Mouse (Mus musculus) stomach, postnatal 0 days (tissue): ENCODE results near the gene Zcchc24. TPM values are rescaled to one million over a fixed set of nuclear protein-coding genes. Genes with fewer than 3 reads are reported as not detected.

Experiments used
- ATAC-seq: fragments of 200-750 bp; cut with Nextera tagmentation; 2 replicates; pipeline ENCODE4 v1.8.0; 2017; ENCODE audit not compliant: low FRiP score, low TSS enrichment
- DNase-seq: peaks from one replicate; pipeline ENCODE4 v3.0.0-alpha.2; 2016; ENCODE audit warnings: low spot score
- H3K27ac ChIP-seq: fragments of 300-500 bp; sonication (generic); replicated peaks from 2 replicates; pipeline ENCODE4 v1.5.1; 2014; ENCODE audit warnings: mild to moderate bottlenecking, control low read depth
- H3K27me3 ChIP-seq: fragments of 300-500 bp; sonication (generic); 2 replicates; pipeline ENCODE4 v1.6.1; 2014; ENCODE audit warnings: low read length; ENCODE audit not compliant: control insufficient read depth, insufficient read depth
- H3K36me3 ChIP-seq: fragments of 300-500 bp; sonication (generic); 2 replicates; pipeline ENCODE4 v1.6.1; 2014; ENCODE audit warnings: low read length, mixed read lengths; ENCODE audit not compliant: control insufficient read depth, insufficient read depth
- H3K4me1 ChIP-seq: fragments of 300-500 bp; sonication (generic); replicated peaks from 2 replicates; pipeline ENCODE4 v1.6.1; 2014; ENCODE audit warnings: antibody characterized with exemption; ENCODE audit not compliant: control insufficient read depth, insufficient read depth
- H3K4me2 ChIP-seq: fragments of 300-500 bp; sonication (generic); replicated peaks from 2 replicates; pipeline ENCODE4 v1.6.1; 2014; ENCODE audit warnings: low read depth, mild to moderate bottlenecking, control low read depth, moderate library complexity
- H3K4me3 ChIP-seq: fragments of 300-500 bp; sonication (generic); 2 replicates; pipeline ENCODE4 v1.5.1; 2014; ENCODE audit warnings: low read depth, low read length, control low read depth
- H3K9ac ChIP-seq: fragments of 300-500 bp; sonication (generic); 2 replicates; pipeline ENCODE4 v1.6.1; 2014; ENCODE audit warnings: mild to moderate bottlenecking, low read length, control low read depth, mixed read lengths
- H3K9me3 ChIP-seq: fragments of 300-500 bp; sonication (generic); 2 replicates; pipeline ENCODE4 v1.6.1; 2016; ENCODE audit warnings: low read length; ENCODE audit not compliant: control insufficient read depth
- CTCF ChIP-seq: IDR thresholded peaks from 2 replicates; pipeline ENCODE4 v1.5.1; 2016; ENCODE audit warnings: antibody characterized with exemption, low read depth, mild to moderate bottlenecking, moderate library complexity
- EP300 ChIP-seq: optimal IDR thresholded peaks from 2 replicates; pipeline ENCODE3; 2016; ENCODE audit warnings: antibody characterized with exemption
- whole genome bisulfite sequencing: fragments of 180-500 bp; shearing (Covaris S2); extraction: QIAGEN DNeasy Blood & Tissue Kit; methylation state at CpG from one replicate; pipeline ENCODE4 v1.1.7; 2014; 5-methylcytosine and 5-hydroxymethylcytosine counted together
- polyA plus RNA-seq: library from polyadenylated mRNA; unstranded; fragments of >200 nt; fragmentation: Nextera tagmentation; extraction: Ambion mirVana; gene quantifications from 2 replicates; pipeline ENCODE4 v1.2.1, GENCODE M21; 2015

Gene Zcchc24
- polyA plus RNA-seq, 1 experiment from 2014 or later, result 11.3 TPM

DNA sequence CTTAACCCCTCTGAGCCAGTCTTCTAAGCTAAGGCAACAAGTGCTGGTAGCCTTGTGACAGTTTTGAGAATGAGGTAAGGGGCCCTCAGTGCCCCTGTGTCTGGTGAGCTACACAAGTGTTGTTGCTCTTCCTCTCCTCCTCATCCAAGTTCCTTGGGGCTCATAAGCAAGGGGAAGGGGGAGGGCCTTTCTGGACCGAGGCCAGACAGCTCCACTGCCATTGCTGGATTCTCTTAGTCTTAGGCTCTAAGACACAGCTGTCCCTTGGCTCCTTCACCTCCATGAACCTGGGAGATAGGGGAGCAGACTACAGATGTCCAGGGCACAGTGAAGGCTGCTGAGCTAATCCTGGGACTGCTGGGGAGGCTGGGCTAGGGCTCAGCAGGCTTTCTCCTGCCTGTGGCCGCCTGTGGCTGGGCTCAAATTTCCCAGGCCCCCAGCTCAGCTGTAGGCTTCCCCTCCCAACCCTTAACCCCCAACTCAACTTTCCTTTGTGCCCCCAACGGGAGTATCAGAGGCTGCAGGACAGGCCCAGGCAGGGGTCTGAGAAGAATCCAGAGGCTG lies 34.5 kb upstream of the Zcchc24 start:
- Histone ChIP-seq H3K4me2 (no peak overlapping the region), H3K4me3 (no peak overlapping the region), H3K27ac (no peak overlapping the region), H3K4me1 (no peaks in the 10 kb centered on the region), H3K9ac (no peak overlapping the region), H3K27me3 (no peaks in the 10 kb centered on the region), H3K36me3 (no peaks in the 10 kb centered on the region), H3K9me3 (no peaks in the 10 kb centered on the region)
- DNase-seq, result no peak
- ATAC-seq, result no peak
- 60% methylated on average over 3 of the region's 3 CpGs for WGBS
- TF ChIP-seq EP300 (no peak), CTCF (no peak)

DNA sequence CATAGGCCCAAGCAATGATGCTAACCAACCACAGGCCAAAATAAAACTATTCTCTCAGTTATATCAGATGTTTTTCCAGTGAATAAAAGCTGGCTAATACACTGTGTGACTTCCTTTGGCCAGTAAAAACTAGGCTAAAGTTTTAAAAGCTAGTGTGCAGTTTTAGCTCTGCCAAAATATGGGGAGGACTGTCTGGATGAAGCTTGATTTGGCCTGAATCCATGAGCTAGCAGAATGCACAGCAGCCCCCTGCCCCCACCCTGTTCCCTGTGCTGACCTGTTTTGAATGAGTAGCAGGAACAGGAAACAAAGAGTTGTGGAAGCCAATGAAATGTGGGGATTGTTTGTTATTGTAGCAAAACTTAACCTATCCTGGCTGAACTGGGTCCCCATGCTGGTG lies 33.7 kb upstream of the Zcchc24 start:
- ATAC-seq (no peak), DNase-seq (no peak)
- TF ChIP-seq EP300 (no peak), CTCF (no peak)
- no peaks in the 10 kb centered on the region for H3K9me3 ChIP-seq
- H3K4me3 ChIP-seq, result no peak overlapping the region
- no peaks in the 10 kb centered on the region for H3K27me3 ChIP-seq
- no peak overlapping the region for H3K4me2 ChIP-seq
- no peak overlapping the region for H3K27ac ChIP-seq
- no peak overlapping the region for H3K9ac ChIP-seq
- H3K36me3 ChIP-seq, result no peaks in the 10 kb centered on the region
- H3K4me1 ChIP-seq, result no peaks in the 10 kb centered on the region

DNA sequence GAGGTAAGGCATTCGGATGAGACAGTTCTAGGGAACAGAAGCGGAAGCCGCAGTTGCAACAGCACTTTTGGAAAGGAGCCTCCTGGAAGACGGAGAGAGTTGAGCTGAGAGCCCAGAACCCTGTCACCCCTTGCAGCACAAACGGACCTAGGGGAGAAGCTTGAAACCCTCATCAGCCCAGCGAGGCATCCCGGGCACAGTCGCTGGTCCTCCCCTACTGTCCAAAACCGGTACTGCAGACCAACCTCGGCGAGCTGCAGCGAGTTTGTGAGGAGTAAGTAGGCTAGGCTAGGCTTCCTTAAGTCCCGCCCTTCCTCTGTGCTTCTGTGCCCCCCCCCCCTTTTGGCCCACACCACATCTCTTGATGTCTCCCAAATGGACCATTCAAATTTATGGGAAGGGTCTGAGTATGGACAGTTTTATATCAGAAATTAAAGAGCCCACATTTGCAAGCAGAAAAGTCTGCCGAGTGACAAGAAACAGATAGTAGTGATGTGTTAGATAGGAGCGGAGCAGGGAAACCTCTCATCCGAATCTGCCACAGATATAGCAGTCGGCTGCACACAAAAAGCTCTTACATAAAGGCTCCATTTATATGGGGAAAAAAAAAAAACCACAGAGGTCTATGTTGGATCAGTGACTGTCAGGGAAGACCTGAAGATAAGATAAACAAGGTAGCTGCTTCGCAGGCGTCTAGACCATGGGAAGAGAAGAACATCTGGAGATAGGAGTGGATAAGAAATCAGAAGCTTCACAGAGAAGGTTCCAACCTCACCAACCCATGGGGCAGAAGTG lies 31.5 kb upstream of the Zcchc24 start:
- H3K4me3 ChIP-seq, result no peak overlapping the region
- H3K27me3 ChIP-seq, result no peaks in the 10 kb centered on the region
- DNase-seq, result peak; percentile 88
- TF ChIP-seq CTCF, result peak; percentile 94
- TF ChIP-seq EP300, result no peak
- no peak overlapping the region for H3K9ac ChIP-seq
- H3K4me2 ChIP-seq, result no peak overlapping the region
- no peaks in the 10 kb centered on the region for H3K36me3 ChIP-seq
- peak; percentile 77 for ATAC-seq
- no peaks in the 10 kb centered on the region for H3K4me1 ChIP-seq
- H3K27ac ChIP-seq, result peak overlapping the region; percentile 24; the same call in 1 of the 2 replicates
- no peaks in the 10 kb centered on the region for H3K9me3 ChIP-seq
- WGBS, result 20% methylated on average over 19 of the region's 19 CpGs

GRCm38 (mm10) chr14:25796619-25797018 lies 27.8 kb upstream of the Zcchc24 start:
- no peaks in the 10 kb centered on the region for H3K9me3 ChIP-seq
- no peak for ATAC-seq
- no peak for DNase-seq
- no peak overlapping the region for H3K4me2 ChIP-seq
- no peaks in the 10 kb centered on the region for H3K36me3 ChIP-seq
- no peak overlapping the region for H3K27ac ChIP-seq
- no peaks in the 10 kb centered on the region for H3K27me3 ChIP-seq
- no peak for TF ChIP-seq EP300
- TF ChIP-seq CTCF, result no peak
- H3K4me1 ChIP-seq, result no peaks in the 10 kb centered on the region
- WGBS, result 63% methylated on average over 7 of the region's 7 CpGs
- H3K4me3 ChIP-seq, result no peak overlapping the region
- no peak overlapping the region for H3K9ac ChIP-seq

GRCm38 (mm10) chr14:25795561-25796174 lies 26.8 kb upstream of the Zcchc24 start:
- Histone ChIP-seq H3K36me3 (no peaks in the 10 kb centered on the region), H3K9me3 (no peaks in the 10 kb centered on the region), H3K9ac (no peak overlapping the region), H3K4me2 (no peak overlapping the region), H3K4me3 (no peak overlapping the region), H3K27ac (peak overlapping the region; percentile 50; the same call in 1 of the 2 replicates), H3K4me1 (no peaks in the 10 kb centered on the region), H3K27me3 (no peaks in the 10 kb centered on the region)
- 19% methylated on average over 10 of the region's 10 CpGs for WGBS
- DNase-seq, result peak; percentile 60
- peak; percentile 76; the same call in 1 of the 2 replicates for ATAC-seq
- TF ChIP-seq CTCF (no peak), EP300 (no peak)

GRCm38 (mm10) chr14:25795067-25795466 lies 26.2 kb upstream of the Zcchc24 start:
- Histone ChIP-seq H3K36me3 (no peaks in the 10 kb centered on the region), H3K9me3 (no peaks in the 10 kb centered on the region), H3K27ac (peak overlapping the region; percentile 37; the same call in 1 of the 2 replicates), H3K4me2 (no peak overlapping the region), H3K4me3 (no peak overlapping the region), H3K4me1 (no peaks in the 10 kb centered on the region), H3K9ac (no peak overlapping the region), H3K27me3 (no peaks in the 10 kb centered on the region)
- ATAC-seq, result no peak
- no peak for DNase-seq
- no peak for TF ChIP-seq EP300
- no peak for TF ChIP-seq CTCF
- 51% methylated on average over 6 of the region's 6 CpGs for WGBS
